ENCODE assay signal across 11 mouse cellular contexts in genomic region chr3:39010544-39010943, GRCm38 (mm10).
DNase-seq lines count a peak whose midpoint lies in the region; ATAC-seq and TF ChIP-seq lines count a peak whose summit lies in the region.
"Had no signal": no experiment of that assay in that cellular context is flagged by ENCODE, and none has a peak within 500 bp of the region (broad histone marks: within the 10 kb centered on the region; RNA-seq: fewer than 3 reads in every experiment).

No protein-coding gene starts in this region.

- H3K27ac ChIP-seq in left cerebral cortex, adult 2 months = peak overlapping the region; percentile 15; the same call in 1 of the 2 replicates
- H3K27ac ChIP-seq: embryonic facial prominence, embryonic 12.5 days; stomach, postnatal 0 days had no signal

- DNase-seq in frontal cortex, postnatal 10 days (ENCODE audit: low spot score in 2 of 2) = no peak
- peak; percentile 38 for DNase-seq in Muller cell, postnatal 12 days (ENCODE audit: inconsistent ontology term)
- peak; percentile 16 to 24 for DNase-seq in cerebellum, postnatal 25 days
- DNase-seq in left cerebral cortex, adult 2 months (ENCODE audit: extremely low spot score in 1 of 2, low spot score in 2 of 2) = peak; percentile 25 to 38
- DNase-seq in adrenal gland, adult 8-10 months = no peak
- no peak for DNase-seq in embryo, embryonic 10 days (ENCODE audit: low spot score)
- DNase-seq: kidney, adult 9 months had no signal

- no peak for TF ChIP-seq CTCF in left cerebral cortex, adult 2 months (IDR thresholded peaks at IDR 0.05)

- peak; percentile 90 for ATAC-seq in frontal cortex, adult (ENCODE audit: low TSS enrichment)
- ATAC-seq in megakaryocyte-erythroid progenitor cell, adult 5-6 weeks (replicated peaks; ENCODE audit: low FRiP score, low TSS enrichment, poor library complexity, severe bottlenecking) = no peak

- intact Hi-C loops in left cerebral cortex, adult 2 months (cut with DNase I) = loop anchor here (5.0 kb wide), 1 partner anchor 123 kb away; the partner anchor contains the start of gene Fat4

- no peak overlapping the region for H3K4me3 ChIP-seq in left cerebral cortex, adult 2 months
- H3K4me3 ChIP-seq: embryonic facial prominence, embryonic 12.5 days had no signal

Comparison
In these comparisons a context has a peak if more than half of its experiments do, and no peak if none do; other contexts are left out.
1. DNase-seq: peak in Muller cell, postnatal 12 days (single experiment), cerebellum, postnatal 25 days (2 of 2) and left cerebral cortex, adult 2 months (2 of 2); none in frontal cortex, postnatal 10 days (0 of 2), adrenal gland, adult 8-10 months (single experiment) and embryo, embryonic 10 days (single experiment).